Mouse (Mus musculus): ENCODE measurements around the gene Kif16b. TPM values are rescaled to one million over a fixed set of nuclear protein-coding genes. Genes with fewer than 3 reads are reported as not detected.

The Kif16b gene
- polyA plus RNA-seq, 1 experiment: 4.0 TPM

GRCm38 (mm10) chr2:142694019-142694935, 207.1 kb downstream of the Kif16b start:
- TF ChIP-seq CTCF (IDR thresholded peaks at IDR 0.05; ENCODE audit: control insufficient read depth, insufficient read depth, low read length) (no peak), POLR2A (IDR thresholded peaks at IDR 0.05; ENCODE audit: borderline replicate concordance, control insufficient read depth, low read depth, low read length) (no peak)
- no peak overlapping the region for H3K27ac ChIP-seq (ENCODE audit: control insufficient read depth, insufficient read depth, low read depth, low read length, poor library complexity)
- H3K4me3 ChIP-seq (replicated peaks; ENCODE audit: control insufficient read depth, low read depth, low read length): no peak overlapping the region
- 78% methylated on average over 3 of the region's 3 CpGs for WGBS
- no peaks in the 10 kb centered on the region for H3K4me1 ChIP-seq (ENCODE audit: control insufficient read depth, insufficient read depth, low read length)

GRCm38 (mm10) chr2:142693461-142693860, 207.9 kb downstream of the Kif16b start:
- Histone ChIP-seq H3K4me1 (ENCODE audit: control insufficient read depth, insufficient read depth, low read length) (no peaks in the 10 kb centered on the region), H3K27ac (ENCODE audit: control insufficient read depth, insufficient read depth, low read depth, low read length, poor library complexity) (no peak overlapping the region), H3K4me3 (replicated peaks; ENCODE audit: control insufficient read depth, low read depth, low read length) (no peak overlapping the region)
- TF ChIP-seq POLR2A (IDR thresholded peaks at IDR 0.05; ENCODE audit: borderline replicate concordance, control insufficient read depth, low read depth, low read length) (no peak), CTCF (IDR thresholded peaks at IDR 0.05; ENCODE audit: control insufficient read depth, insufficient read depth, low read length) (no peak)
- WGBS: 74% methylated on average over 1 of the region's 1 CpGs

GRCm38 (mm10) chr2:142689496-142689895, 211.8 kb downstream of the Kif16b start:
- no peaks in the 10 kb centered on the region for H3K4me1 ChIP-seq (ENCODE audit: control insufficient read depth, insufficient read depth, low read length)
- H3K4me3 ChIP-seq (replicated peaks; ENCODE audit: control insufficient read depth, low read depth, low read length): no peak overlapping the region
- TF ChIP-seq POLR2A (IDR thresholded peaks at IDR 0.05; ENCODE audit: borderline replicate concordance, control insufficient read depth, low read depth, low read length): no peak
- TF ChIP-seq CTCF (IDR thresholded peaks at IDR 0.05; ENCODE audit: control insufficient read depth, insufficient read depth, low read length): no peak
- WGBS: 87% methylated on average over 2 of the region's 2 CpGs
- H3K27ac ChIP-seq (ENCODE audit: control insufficient read depth, insufficient read depth, low read depth, low read length, poor library complexity): no peak overlapping the region

- no peak overlapping the region for H3K4me3 ChIP-seq (replicated peaks; ENCODE audit: control insufficient read depth, low read depth, low read length)
- no peak overlapping the region for H3K27ac ChIP-seq (ENCODE audit: control insufficient read depth, insufficient read depth, low read depth, low read length, poor library complexity)
- 93% methylated on average over 4 of the region's 4 CpGs for WGBS
- TF ChIP-seq CTCF (IDR thresholded peaks at IDR 0.05; ENCODE audit: control insufficient read depth, insufficient read depth, low read length) (no peak), POLR2A (IDR thresholded peaks at IDR 0.05; ENCODE audit: borderline replicate concordance, control insufficient read depth, low read depth, low read length) (no peak)
- no peaks in the 10 kb centered on the region for H3K4me1 ChIP-seq (ENCODE audit: control insufficient read depth, insufficient read depth, low read length)
Measured at GRCm38 (mm10) chr2:142687936-142688514, 213.3 kb downstream of the Kif16b start.

GRCm38 (mm10) chr2:142682965-142683709, 218.2 kb downstream of the Kif16b start:
- Histone ChIP-seq H3K4me1 (ENCODE audit: control insufficient read depth, insufficient read depth, low read length) (no peaks in the 10 kb centered on the region), H3K27ac (ENCODE audit: control insufficient read depth, insufficient read depth, low read depth, low read length, poor library complexity) (no peak overlapping the region), H3K4me3 (replicated peaks; ENCODE audit: control insufficient read depth, low read depth, low read length) (no peak overlapping the region)
- 88% methylated on average over 5 of the region's 5 CpGs for WGBS
- TF ChIP-seq CTCF (IDR thresholded peaks at IDR 0.05; ENCODE audit: control insufficient read depth, insufficient read depth, low read length): no peak
- TF ChIP-seq POLR2A (IDR thresholded peaks at IDR 0.05; ENCODE audit: borderline replicate concordance, control insufficient read depth, low read depth, low read length): no peak

- no peak for TF ChIP-seq POLR2A (IDR thresholded peaks at IDR 0.05; ENCODE audit: borderline replicate concordance, control insufficient read depth, low read depth, low read length)
- TF ChIP-seq CTCF (IDR thresholded peaks at IDR 0.05; ENCODE audit: control insufficient read depth, insufficient read depth, low read length): no peak
- no peak overlapping the region for H3K27ac ChIP-seq (ENCODE audit: control insufficient read depth, insufficient read depth, low read depth, low read length, poor library complexity)
Measured at GRCm38 (mm10) chr2:142668426-142668825, 232.9 kb downstream of the Kif16b start.

GRCm38 (mm10) chr2:142651591-142651990, 249.7 kb downstream of the Kif16b start:
- H3K4me3 ChIP-seq (replicated peaks; ENCODE audit: control insufficient read depth, low read depth, low read length): no peak overlapping the region
- no peak overlapping the region for H3K27ac ChIP-seq (ENCODE audit: control insufficient read depth, insufficient read depth, low read depth, low read length, poor library complexity)
- H3K4me1 ChIP-seq (ENCODE audit: control insufficient read depth, insufficient read depth, low read length): no peaks in the 10 kb centered on the region
- TF ChIP-seq CTCF (IDR thresholded peaks at IDR 0.05; ENCODE audit: control insufficient read depth, insufficient read depth, low read length) (no peak), POLR2A (IDR thresholded peaks at IDR 0.05; ENCODE audit: borderline replicate concordance, control insufficient read depth, low read depth, low read length) (no peak)
- 83% methylated on average over 7 of the region's 7 CpGs for WGBS

More at GRCm38 (mm10) chr2:142668426-142668825, 232.9 kb downstream of the Kif16b start:
- 86% methylated on average over 3 of the region's 3 CpGs for WGBS
- H3K4me3 ChIP-seq (replicated peaks; ENCODE audit: control insufficient read depth, low read depth, low read length): no peak overlapping the region
- no peaks in the 10 kb centered on the region for H3K4me1 ChIP-seq (ENCODE audit: control insufficient read depth, insufficient read depth, low read length)

GRCm38 (mm10) chr2:142648023-142648453, 253.3 kb downstream of the Kif16b start:
- TF ChIP-seq POLR2A (IDR thresholded peaks at IDR 0.05; ENCODE audit: borderline replicate concordance, control insufficient read depth, low read depth, low read length) (no peak), CTCF (IDR thresholded peaks at IDR 0.05; ENCODE audit: control insufficient read depth, insufficient read depth, low read length) (no peak)

More at GRCm38 (mm10) chr2:142648023-142648453, 253.3 kb downstream of the Kif16b start:
- 87% methylated on average over 8 of the region's 8 CpGs for WGBS
- no peak overlapping the region for H3K4me3 ChIP-seq (replicated peaks; ENCODE audit: control insufficient read depth, low read depth, low read length)
- no peaks in the 10 kb centered on the region for H3K4me1 ChIP-seq (ENCODE audit: control insufficient read depth, insufficient read depth, low read length)
- H3K27ac ChIP-seq (ENCODE audit: control insufficient read depth, insufficient read depth, low read depth, low read length, poor library complexity): no peak overlapping the region

Data from bone marrow, adult 2 months (tissue).